Mouse (Mus musculus): ENCODE data around the gene Brpf3.

- TF ChIP-seq CTCF (IDR thresholded peaks at IDR 0.05; ENCODE audit: low read depth, low read length) = no peak
- no peak for TF ChIP-seq GATA1 (IDR thresholded peaks at IDR 0.05; ENCODE audit: borderline replicate concordance, low read length)
- TF ChIP-seq TAL1 (conservative IDR thresholded peaks at IDR 0.05; ENCODE audit: low read depth, low read length) = no peak
Observed at GRCm38 (mm10) chr17:28757470-28757869, 43.4 kb upstream of the Brpf3 start.
